In the genomic region with DNA sequence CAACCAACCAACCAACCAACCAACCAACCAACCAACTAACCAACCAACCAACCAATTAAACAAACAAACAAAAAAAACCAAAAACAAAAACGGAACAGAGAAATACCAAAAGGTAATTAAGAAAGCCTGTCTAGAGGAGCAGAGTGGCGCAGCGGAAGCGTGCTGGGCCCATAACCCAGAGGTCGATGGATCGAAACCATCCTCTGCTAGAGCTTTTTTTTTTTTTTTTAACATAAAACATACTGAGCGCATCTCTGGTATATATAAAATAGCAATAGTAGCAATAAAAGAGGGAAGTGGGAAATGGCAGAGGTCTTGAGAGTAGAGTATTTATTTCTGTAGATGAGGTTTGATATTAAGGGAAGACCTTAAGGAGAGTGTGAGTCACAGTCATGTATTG, we compare ENCODE assay signal across 2 mouse cellular contexts.
TF ChIP-seq lines count a peak whose summit lies in the region.

No protein-coding gene starts in this region.

TF ChIP-seq in MEL, 35 proteins besides CTCF, POLR2A, EP300 and RAD21:
- TF ChIP-seq TBP (IDR thresholded peaks at IDR 0.05; ENCODE audit: low read depth, low read length): peak; percentile 99
- TF ChIP-seq ZKSCAN1 (IDR thresholded peaks at IDR 0.05; ENCODE audit: low read depth, low read length): no peak

TF ChIP-seq in myocyte, 11 proteins besides CTCF, POLR2A, EP300 and RAD21:
- TF ChIP-seq MYOD1 (IDR thresholded peaks at IDR 0.05; ENCODE audit: control insufficient read depth in 1 of 3, insufficient read length in 2 of 3, low read depth in 2 of 3) (no peak), TCF12 (IDR thresholded peaks at IDR 0.05; ENCODE audit: insufficient read depth, poor library complexity, severe bottlenecking) (no peak), MAX (IDR thresholded peaks at IDR 0.05; ENCODE audit: low read depth) (no peak), E2F4 (IDR thresholded peaks at IDR 0.05; ENCODE audit: insufficient read depth) (no peak), REST (IDR thresholded peaks at IDR 0.05; ENCODE audit: insufficient read depth, insufficient read length) (no peak), TCF3 (IDR thresholded peaks at IDR 0.05; ENCODE audit: insufficient read length, low read depth) (no peak), SRF (IDR thresholded peaks at IDR 0.05; ENCODE audit: control insufficient read depth, insufficient read length, low read depth) (no peak), MYOG (IDR thresholded peaks at IDR 0.05; ENCODE audit: control insufficient read depth in 1 of 3, insufficient read depth in 1 of 3, insufficient read length in 2 of 3, low read depth in 2 of 3) (no peak)
